Mouse (Mus musculus): Measurements from ENCODE around the gene Egfl8.
A peak's percentile ranks its signal among the peaks of the same experiment; 100 is the strongest.

Egfl8 gene

DNA sequence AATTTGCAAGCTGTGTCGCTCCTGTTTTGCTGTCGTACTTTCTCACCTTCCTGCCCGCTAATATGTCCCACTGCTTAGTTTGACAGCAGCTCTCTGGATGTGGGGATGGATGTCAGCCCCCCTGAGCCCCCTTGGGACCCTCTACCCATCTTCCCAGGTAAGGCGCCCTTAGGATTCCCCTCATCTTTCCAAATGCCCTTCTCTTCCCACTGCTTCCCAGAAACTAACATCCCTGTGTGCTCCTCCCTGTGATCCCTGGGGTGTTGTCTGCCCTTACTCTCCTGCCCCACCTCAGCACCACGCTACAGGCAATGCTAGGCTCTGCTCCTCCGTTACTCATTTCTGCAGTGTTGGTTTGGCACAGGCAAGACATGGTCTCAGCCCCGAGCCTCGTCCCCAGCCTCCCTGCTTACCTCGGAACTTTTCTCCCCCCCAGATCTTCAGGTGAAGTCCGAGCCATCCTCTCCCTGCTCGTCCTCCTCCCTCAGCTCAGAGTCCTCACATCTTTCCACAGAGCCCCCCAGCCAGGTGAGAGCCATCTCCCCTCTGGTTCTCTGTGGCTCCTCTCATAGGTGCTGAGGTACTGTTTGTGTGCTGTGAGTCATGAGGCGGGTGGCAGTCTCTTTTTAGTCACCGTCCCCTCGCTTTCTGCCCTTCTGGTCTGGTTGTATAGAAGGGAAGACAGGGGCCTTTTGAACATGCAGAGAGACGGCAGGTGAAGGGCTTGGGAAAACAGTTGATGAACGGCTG, 32.5 kb upstream of the Egfl8 start:
- no peak for DNase-seq (ENCODE audit: low read depth, low spot score)

DNA sequence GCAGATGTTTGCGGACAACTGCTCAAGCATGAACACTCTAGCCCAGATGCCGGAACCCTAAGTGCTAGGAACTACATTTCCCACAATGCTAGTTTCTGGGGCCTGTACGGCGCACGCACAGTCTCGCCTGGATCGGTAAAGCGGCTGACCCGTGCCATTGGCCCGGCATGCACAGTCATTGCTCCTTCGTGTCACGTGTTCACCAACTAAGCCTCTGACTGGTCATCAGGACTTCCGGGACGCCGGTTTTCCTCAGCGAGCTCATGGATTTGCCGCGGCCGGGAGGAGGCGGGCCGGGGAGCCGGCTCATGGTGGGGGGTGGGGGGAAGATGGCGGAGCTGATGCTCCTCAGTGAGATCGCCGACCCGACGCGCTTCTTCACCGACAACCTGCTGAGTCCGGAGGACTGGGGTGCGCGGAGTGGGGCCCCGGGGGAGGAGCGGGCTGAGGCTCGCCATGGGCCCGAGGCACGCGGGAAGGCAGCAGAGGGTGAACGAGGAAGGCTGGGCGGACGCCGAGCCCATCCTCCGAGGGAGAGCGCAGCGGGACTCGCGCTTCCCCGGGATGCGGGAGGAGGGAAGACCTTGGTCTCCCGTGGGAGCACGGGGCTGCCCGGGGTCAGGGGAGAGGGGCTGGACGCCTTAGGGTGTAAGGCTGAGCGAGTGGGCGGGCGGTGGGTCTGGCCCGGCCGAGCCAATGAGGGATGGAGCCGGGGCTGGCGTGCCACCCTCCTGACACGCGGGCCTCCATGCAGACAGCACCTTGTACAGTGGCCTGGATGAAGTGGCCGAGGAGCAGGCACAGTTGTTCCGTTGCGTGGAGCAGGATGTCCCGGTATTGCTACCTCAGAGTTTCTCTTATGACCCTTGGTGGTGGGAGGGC, 31.4 kb upstream of the Egfl8 start, which contains the start of gene Atf6b:
Gene Atf6b (plus strand): TSS at position 241 of the 882 bp plus-strand sequence.
- peak; percentile 94 for DNase-seq (ENCODE audit: low read depth, low spot score)

DNA sequence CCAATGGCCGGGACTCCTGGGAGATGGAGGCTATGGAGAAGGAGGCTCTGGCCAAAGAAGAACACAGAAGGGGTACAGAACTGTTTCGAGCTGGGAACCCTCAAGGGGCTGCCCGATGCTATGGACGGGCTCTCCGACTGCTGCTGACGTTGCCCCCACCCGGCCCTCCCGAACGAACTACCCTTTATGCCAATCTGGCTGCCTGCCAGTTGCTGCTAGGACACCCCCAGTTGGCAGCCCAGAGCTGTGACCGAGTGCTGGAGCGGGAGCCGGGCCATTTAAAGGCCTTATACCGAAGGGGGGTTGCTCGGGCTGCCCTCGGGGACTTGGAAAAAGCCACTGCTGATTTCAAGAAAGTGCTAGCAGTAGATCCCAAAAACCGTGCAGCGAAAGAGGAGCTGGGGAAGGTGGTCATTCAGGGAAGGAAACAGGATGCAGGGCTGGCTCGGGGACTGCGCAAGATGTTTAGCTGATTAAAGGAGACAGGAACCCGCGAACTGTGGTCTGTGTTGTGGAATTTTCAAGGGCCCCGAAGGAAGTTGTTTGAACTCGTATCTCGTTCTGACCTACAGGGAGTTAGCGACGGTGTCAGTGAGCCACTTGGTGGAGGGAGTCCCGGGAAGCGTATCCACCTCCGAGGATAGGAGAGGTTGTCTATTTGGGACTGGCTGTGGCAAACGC, 30.2 kb upstream of the Egfl8 start:
- no peak for DNase-seq (ENCODE audit: low read depth, low spot score)

DNA sequence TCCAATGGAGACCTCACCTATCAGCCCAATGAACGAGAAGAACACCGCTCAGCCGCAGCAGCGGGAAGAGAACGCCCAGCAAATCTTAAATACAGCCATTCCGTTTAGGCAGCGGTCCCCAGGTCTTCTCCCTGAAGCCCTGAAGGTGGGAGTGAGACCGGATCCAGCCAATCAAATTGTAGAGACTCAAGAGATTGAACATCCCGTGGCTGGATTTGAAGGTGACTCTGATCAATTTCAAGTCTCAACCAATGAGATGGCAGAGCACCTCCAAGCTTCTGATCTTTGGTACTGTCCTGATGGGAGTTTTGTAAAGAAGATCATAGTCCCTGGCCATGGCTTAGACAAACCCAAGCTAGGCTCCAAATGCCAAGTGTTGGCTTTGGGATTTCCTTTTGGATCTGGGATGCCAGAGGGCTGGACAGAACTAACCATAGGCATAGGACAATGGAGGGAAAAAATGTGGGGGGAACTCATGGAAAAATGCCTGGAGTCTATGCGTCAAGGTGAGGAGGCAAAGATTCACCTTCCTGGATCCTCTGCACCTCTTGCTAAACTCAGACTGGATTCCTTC, 29.6 kb upstream of the Egfl8 start:
- DNase-seq (ENCODE audit: low read depth, low spot score) = no peak

DNA sequence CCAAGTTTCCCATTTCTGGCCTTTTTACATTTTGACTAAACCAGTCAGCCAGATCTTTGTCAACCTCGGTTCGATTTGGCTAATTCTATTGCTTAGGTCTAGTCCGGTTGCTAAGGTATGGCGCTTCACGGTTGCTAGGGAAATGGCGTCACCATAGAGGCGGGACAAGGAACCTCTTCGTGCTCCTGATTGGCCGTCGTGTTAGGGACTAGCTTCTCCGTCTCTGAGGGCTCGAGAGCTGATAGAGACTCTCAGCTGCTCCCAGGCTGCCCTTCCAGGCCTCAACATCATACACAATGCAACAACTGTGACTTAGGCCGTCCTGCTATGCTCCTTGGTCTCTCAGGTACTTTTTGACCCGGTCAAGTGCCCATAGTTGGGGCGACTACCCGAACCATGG, 28.8 kb upstream of the Egfl8 start, which contains the start of gene Fkbpl:
Gene Fkbpl (plus strand): TSS at position 157 of the 400 bp plus-strand sequence.
- DNase-seq (ENCODE audit: low read depth, low spot score) = peak; percentile 94

DNA sequence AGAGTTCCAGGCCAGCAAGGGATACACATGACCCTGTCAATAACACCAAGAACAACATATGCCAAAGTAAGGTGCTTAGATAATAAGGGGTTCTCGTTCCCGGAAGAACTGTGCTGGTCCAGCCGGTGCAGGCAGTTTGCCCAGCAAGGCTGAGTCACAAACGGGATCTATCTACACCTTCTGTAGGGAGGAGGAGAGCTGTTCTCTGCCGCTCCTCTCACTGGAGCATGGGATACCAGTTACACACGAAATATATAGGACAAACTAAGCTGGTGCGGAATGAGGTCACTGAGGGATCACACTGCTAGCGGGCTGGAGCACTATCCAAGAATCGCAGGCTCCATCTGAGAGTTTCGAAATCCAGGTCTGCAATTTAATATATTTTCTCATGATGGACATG, 28.2 kb upstream of the Egfl8 start:
- DNase-seq (ENCODE audit: low read depth, low spot score) = no peak

DNA sequence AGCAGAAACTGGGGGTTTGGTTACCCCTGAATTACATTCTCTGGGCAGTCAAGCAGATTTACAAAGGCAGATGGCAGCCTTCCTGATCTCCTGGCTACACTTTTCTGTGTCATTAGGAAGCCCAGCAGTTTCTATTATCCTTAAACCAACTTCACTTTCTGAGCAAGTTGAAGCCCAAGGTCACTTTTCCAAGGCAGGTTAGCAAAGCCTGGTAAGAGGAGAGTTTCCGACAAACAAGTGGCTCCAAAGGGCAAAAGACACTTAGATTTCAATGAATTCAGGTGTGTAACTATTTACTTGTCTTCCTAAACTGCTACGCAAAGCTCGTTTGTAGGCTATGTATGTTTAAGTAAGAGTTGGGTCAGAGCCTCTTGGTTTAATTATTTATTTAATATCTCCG, 27.6 kb upstream of the Egfl8 start:
- DNase-seq (ENCODE audit: low read depth, low spot score) = no peak

DNA sequence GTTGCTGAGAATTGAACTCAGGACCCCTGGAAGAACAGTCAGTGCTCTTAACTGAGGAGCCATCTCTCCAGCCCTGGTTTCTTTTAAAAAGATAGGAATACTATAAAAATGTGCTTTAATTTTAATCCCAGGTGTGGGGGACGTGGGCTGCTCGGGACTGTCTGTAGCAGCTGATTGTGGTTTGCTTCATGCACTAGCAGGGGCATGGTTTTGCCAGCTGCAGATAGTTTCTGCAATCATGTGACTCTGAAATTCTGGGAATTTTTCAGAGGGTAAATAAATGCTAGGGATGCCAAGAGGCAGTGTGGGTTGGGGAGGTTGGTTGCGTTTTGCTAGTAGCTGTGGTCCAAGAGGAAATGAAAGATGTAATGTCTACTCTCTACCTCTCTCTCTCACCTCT, 26.2 kb upstream of the Egfl8 start:
- DNase-seq (ENCODE audit: low read depth, low spot score) = no peak

DNA sequence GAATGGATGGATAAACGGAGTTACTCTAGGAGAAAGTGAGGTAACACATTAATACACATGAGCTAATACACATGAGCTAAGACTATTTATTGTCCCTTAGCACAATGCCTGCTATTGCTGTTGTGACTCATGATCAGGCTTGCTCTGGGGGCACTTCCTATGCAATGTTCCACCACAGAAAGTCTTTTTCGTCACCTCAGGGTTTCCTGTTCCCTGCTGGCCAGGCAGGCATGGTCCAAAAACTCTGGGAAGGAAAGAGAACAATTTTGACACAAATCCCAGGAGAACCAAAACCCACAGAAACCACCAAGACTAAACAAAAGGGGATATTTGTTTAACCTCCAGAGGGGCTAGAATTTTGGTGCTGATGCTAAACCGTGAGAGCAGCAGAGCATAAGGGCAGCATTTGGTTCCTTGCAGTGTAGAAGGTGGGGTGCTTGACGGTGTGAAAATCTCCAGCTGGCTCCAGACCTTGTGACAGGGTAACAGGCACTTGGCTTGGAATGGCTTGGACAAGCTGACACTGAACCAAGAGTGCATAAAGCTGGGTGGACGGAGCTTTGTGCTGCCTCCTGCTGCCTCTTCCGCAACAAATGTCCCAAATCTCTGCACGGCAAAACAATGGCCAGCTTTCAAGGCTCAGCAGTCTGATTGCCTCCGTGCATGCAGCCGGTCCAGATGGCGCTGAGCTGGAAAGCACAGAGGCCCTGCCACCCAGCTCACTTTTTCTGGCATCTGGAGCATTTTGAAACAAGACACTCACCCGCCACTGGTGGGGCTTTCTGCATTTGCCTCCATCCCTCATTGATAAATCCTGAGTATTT, 25.2 kb upstream of the Egfl8 start:
- DNase-seq (ENCODE audit: low read depth, low spot score) = no peak

DNA sequence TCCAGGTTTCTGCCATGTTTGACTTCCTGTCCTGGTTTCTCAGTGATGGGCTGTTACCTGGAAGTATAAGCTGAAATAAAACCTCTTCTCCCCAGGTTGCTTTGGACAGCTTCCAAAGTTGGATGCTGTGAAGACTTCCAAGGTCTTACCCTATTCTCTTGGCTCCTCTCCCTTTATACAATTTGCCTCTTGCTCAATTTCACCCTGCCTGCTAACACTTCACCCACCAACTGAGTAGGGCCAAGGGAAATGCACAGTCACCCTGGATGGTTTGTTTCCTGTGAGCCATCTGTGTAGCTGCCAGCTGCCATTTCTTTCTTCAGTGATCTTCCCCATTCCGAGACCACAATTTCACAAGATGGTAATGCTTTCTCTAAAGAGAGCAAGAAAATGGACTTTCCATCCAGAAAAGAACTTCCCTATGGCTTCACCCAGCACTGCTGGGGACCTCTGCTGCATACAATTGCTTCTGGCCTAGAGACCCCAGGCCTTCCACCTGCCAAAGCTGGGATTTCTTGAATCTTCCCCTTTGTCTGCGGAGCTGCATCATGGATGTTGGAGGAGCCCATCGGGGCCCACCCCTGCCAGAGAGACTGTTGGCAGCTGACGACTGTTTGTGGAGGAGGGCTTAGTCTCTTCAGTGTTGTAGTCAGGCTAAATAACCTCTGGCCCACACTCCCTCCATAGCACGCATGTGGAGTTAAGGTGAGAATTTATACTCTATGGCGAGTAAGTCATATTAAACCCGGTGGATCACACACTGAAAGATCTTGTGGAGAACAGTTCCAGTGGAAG, 23.9 kb upstream of the Egfl8 start:
- DNase-seq (ENCODE audit: low read depth, low spot score) = no peak

DNA sequence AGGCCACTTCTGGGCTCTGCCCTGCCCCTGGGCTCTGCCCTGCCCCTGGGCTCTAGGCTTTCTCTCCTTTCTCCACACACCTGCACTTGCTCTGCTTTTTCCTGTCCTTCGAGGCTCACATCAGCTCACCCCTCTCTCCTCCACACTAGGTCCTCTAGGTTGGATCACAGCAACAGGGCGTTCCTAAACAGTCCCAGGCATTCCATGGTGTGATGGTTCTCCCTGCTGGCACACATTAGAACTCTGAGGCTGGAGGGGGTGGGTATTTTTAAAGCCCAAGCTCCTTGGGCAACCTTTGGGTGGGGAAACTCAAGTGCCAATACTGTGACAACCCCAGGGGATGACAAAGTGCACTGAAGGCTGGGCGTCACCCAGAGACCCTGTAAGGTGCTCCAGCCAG, 21.7 kb upstream of the Egfl8 start:
- no peak for DNase-seq (ENCODE audit: low read depth, low spot score)

DNA sequence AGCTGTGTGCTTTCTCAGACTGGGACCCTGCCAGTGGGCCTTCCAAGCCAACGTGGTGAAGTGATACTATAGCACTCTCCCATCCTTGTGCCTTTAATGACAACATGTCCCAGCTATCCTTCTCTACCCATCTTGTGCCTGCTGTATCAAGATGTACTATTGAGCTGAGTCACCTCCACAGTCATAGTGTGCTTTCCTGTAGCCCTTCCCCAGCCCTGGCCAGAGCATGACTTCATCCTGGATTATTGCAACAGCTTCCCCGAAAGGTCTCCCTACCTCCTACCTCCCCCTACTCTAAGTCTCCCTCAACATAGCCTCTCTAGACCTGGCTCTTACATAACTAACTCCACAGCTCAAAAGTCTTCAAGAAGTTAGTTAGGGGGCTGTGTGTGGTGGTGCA, 19.9 kb upstream of the Egfl8 start:
- no peak for DNase-seq (ENCODE audit: low read depth, low spot score)

DNA sequence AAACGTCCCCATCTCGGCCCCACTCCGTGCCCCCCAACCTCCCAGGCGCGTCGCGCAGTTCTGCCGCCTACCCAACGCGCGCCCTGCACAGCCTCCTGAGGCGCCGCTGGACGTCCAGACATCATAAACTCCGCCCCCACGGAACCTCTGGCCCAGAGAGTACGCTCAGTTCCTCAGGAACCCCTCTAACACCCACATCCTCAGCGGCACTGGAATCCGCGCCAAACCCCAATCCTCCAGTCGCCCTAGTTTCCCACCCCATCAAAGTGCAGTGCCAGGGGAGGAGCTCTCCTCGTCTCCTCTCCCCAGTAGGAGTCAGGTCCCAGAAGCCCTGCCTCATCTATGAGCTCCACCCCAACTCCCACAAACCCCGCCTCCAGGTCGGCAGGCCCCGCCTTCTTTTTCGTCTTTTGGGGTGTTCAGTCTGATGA, 16.5 kb upstream of the Egfl8 start:
- no peak for DNase-seq (ENCODE audit: low read depth, low spot score)

DNA sequence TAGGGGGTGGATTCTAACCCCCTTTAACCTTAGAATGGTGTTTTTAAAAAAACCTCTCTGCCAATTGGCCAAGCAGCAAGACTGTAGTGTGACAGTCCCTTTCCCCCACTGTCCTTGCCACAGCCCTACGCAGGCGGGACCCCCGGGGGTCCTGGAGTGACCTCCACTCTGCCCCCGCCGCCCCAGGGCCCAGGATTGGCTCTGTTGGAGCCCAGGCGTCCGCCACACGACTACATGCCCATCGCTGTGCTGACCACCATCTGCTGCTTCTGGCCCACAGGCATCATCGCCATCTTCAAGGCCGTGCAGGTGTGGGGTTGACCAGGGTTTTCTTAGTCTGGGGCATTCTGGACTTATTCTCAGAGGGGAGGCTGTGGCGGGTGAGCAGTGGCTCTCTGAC, 15.9 kb upstream of the Egfl8 start:
- no peak for DNase-seq (ENCODE audit: low read depth, low spot score)

DNA sequence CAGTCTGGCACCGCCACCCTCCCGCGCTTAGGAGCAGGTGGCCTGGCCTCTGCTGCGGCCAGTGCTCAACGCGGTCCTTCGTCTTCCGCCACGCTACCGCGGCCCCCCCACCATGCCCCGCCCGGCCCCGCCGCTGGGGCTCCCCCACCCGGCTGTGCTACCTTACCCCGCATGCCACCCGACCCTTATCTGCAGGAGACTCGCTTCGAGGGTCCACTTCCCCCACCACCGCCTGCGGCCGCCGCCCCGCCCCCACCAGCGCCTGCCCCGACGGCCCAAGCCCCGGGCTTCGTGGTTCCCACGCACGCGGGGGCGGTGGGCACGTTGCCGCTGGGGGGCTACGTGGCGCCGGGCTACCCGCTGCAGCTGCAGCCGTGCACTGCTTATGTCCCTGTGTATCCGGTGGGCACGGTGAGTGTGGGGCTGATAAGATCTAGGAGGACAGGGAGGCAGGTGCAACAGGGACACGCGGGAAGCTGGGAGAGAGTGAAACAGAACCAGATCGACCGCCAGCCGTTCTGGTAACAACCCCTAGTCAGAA, 15.1 kb upstream of the Egfl8 start:
- DNase-seq (ENCODE audit: low read depth, low spot score) = no peak

DNA sequence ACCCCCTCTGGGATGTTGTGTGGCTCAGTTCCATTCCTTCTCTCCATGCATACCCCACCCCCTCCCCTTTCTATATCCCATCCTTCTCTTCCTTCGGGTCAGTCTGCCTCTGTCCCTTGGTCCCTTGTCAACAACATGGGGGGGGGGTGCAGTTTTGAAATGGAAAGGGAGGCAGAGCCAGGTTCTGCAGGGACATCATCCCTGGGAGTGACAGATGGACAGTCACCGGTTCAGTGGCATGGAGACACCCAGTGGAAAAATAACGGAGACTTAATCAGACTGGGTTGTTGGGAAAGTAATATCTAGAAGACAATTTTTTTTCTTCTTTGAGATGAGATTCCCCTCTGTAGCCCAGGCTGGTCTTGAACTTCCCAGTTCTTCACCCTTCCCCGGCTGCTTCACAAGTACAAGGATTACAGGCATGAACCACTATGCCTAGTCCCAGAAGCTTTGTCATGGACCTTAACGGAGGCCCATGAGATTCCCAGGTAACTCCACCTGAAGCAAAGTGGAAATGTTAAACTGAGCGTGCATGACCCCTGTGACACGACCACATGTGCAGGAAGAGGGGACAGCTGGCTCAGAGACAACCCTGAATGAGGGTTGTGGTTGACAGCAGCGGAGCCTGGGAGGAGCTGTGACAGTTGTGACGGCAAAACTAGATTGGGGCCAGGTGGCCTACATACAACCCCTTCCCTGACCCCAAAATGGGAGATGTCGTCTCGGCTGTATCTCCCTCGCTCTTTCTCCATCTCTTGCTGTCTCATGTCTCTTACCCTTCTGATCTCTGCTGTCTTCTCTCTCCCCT, 14.2 kb upstream of the Egfl8 start:
- DNase-seq (ENCODE audit: low read depth, low spot score) = no peak

DNA sequence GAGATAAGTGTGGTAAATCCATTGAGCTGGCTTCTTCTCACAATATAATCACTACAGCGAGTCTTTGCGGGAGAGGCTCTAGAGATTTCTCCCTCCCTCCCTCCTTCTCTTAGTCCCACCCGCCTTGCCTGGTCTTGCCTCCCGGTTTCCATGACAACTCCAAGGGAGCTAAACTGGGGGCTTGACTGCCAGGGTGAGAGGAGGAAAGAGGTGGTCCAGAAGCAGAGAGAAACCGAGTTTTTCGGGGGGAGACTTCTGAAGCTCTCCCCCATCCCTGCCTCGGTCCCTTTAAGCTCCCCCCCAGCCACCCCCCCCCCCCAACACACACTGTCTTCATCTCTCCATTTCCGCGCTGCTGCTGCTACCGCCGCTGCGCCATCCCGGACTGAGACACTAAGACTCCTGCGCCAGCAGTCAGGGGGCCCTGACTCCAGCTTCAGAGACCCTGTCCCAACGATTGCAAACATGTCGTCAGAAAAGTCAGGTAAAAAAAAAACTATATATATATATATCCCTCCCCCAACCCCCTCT, 13.5 kb upstream of the Egfl8 start, which contains the start of gene Prrt1:
Gene Prrt1 (plus strand): TSS at position 313 of the 531 bp plus-strand sequence.
- no peak for DNase-seq (ENCODE audit: low read depth, low spot score)

DNA sequence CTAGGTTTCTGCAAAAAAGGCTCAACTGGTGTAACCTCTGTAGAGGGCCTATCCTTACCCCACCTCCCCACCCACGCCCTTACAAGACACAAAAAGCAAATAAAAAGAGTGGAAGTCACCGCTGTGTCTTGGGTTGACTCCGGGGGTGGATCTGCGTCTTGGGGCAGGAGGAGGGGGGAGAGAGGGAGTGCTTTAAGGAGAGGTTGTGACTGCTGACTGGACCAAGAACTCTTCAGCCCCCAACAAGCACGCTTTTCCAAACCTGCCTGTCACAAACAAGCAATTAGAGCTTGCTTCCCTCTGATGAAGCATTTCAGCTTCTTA, 12.8 kb upstream of the Egfl8 start:
- DNase-seq (ENCODE audit: low read depth, low spot score) = no peak

Data from embryo, embryonic 11.5 days (tissue).